ENCODE assay signal across 10 mouse cellular contexts in genomic region chr9:106472321-106472720, GRCm38 (mm10). TPM values are rescaled to one million over a fixed set of nuclear protein-coding genes. Genes with fewer than 3 reads are reported as not detected.
DNase-seq lines count a peak whose midpoint lies in the region; ATAC-seq and TF ChIP-seq lines count a peak whose summit lies in the region.
"Had no signal": no experiment of that assay in that cellular context is flagged by ENCODE, and none has a peak within 500 bp of the region (broad histone marks: within the 10 kb centered on the region; RNA-seq: fewer than 3 reads in every experiment).

No protein-coding gene starts in this region.

- no peak overlapping the region for H3K9ac ChIP-seq in heart, embryonic 13.5 days
- no peak overlapping the region for H3K9ac ChIP-seq in lung, embryonic 16.5 days (ENCODE audit: low read length)
- no peak overlapping the region for H3K9ac ChIP-seq in kidney, postnatal 0 days (ENCODE audit: low read depth, low read length)
- H3K9ac ChIP-seq: liver, embryonic 14.5 days had no signal

- peaks cover 42% of the 10 kb centered on the region for H3K4me1 ChIP-seq in heart, embryonic 13.5 days
- peaks cover 33% of the 10 kb centered on the region for H3K4me1 ChIP-seq in lung, embryonic 16.5 days (replicated peaks; ENCODE audit: control insufficient read depth, insufficient read depth, low read length)
- H3K4me1 ChIP-seq in cortical plate, adult 2 months (ENCODE audit: control insufficient read depth, insufficient read depth, low read length): peaks cover 8% of the 10 kb centered on the region; the same call in 1 of the 2 replicates
- H3K4me1 ChIP-seq in kidney, postnatal 0 days (replicated peaks; ENCODE audit: insufficient read depth, low read length): peaks cover 12% of the 10 kb centered on the region

- DNase-seq in heart, postnatal 25 days (ENCODE audit: low spot score): no peak
- DNase-seq in lung, postnatal 36 days: no peak
- DNase-seq in kidney, postnatal 0 days (ENCODE audit: low spot score): no peak
- DNase-seq in adrenal gland, adult 8-10 months: no peak

- TF ChIP-seq CTCF in cortical plate, adult 2 months (IDR thresholded peaks at IDR 0.05; ENCODE audit: extremely low read depth, insufficient read depth, low read length): no peak
- no peak for TF ChIP-seq CTCF in kidney, postnatal 0 days (IDR thresholded peaks at IDR 0.05; ENCODE audit: low read depth)

- no peaks in the 10 kb centered on the region for H3K9me3 ChIP-seq in heart, embryonic 13.5 days
- H3K9me3 ChIP-seq in lung, embryonic 16.5 days (ENCODE audit: control insufficient read depth, low read length): no peaks in the 10 kb centered on the region
- no peaks in the 10 kb centered on the region for H3K9me3 ChIP-seq in kidney, postnatal 0 days (replicated peaks; ENCODE audit: low read length)

- WGBS in heart, embryonic 13.5 days: 45% methylated on average over 4 of the region's 4 CpGs
- 55% methylated on average over 4 of the region's 4 CpGs for WGBS in lung, embryonic 16.5 days
- 70% methylated on average over 4 of the region's 4 CpGs for WGBS in kidney, postnatal 0 days

- H3K27ac ChIP-seq in heart, embryonic 13.5 days (replicated peaks): 0 out of 2 replicates have a peak overlapping the region, but pooled peaks have one; percentile 5
- peak overlapping the region; percentile 2; the same call in 1 of the 2 replicates for H3K27ac ChIP-seq in lung, embryonic 16.5 days (ENCODE audit: low read length)
- H3K27ac ChIP-seq in cortical plate, adult 2 months (ENCODE audit: insufficient read depth, low read length): peak overlapping the region; percentile 63
- peak overlapping the region; percentile 0; the same call in 1 of the 2 replicates for H3K27ac ChIP-seq in kidney, postnatal 0 days
- H3K27ac ChIP-seq: liver, embryonic 14.5 days had no signal

- no peak for TF ChIP-seq POLR2A in cortical plate, adult 2 months (IDR thresholded peaks at IDR 0.05; ENCODE audit: extremely low read depth, insufficient read depth, low read length)

- intact Hi-C loops in heart, postnatal 25 days (cut with DNase I): loop anchor here (2.0 kb wide), 1 partner anchor 14 kb away; no protein-coding TSS in a partner anchor

- H3K4me2 ChIP-seq in heart, embryonic 13.5 days: no peak overlapping the region
- H3K4me2 ChIP-seq in lung, embryonic 16.5 days (ENCODE audit: low read depth, low read length): no peak overlapping the region
- H3K4me2 ChIP-seq in kidney, postnatal 0 days (ENCODE audit: low read length): no peak overlapping the region

- peaks cover 5% of the 10 kb centered on the region; the same call in 1 of the 2 replicates for H3K27me3 ChIP-seq in heart, embryonic 13.5 days (replicated peaks)
- H3K27me3 ChIP-seq in lung, embryonic 16.5 days (ENCODE audit: control insufficient read depth, insufficient read depth, low read depth, low read length): no peaks in the 10 kb centered on the region
- no peaks in the 10 kb centered on the region for H3K27me3 ChIP-seq in kidney, postnatal 0 days (ENCODE audit: insufficient read depth, low read length)

- no peak overlapping the region for H3K4me3 ChIP-seq in heart, embryonic 13.5 days
- H3K4me3 ChIP-seq in lung, embryonic 16.5 days (ENCODE audit: low read length): no peak overlapping the region
- H3K4me3 ChIP-seq in cortical plate, adult 2 months (ENCODE audit: insufficient read depth, low read length): no peak overlapping the region
- no peak overlapping the region for H3K4me3 ChIP-seq in kidney, postnatal 0 days (replicated peaks; ENCODE audit: low read depth, low read length)
- H3K4me3 ChIP-seq: erythroblast, embryonic 14.5 days had no signal

- no peaks in the 10 kb centered on the region for H3K36me3 ChIP-seq in heart, embryonic 13.5 days
- H3K36me3 ChIP-seq in lung, embryonic 16.5 days (ENCODE audit: control insufficient read depth, insufficient read depth, low read length): no peaks in the 10 kb centered on the region
- no peaks in the 10 kb centered on the region for H3K36me3 ChIP-seq in kidney, postnatal 0 days (ENCODE audit: insufficient read depth, low read length)

- ATAC-seq in heart, embryonic 13.5 days (ENCODE audit: extremely low read depth, insufficient number of reproducible peaks, low FRiP score, low TSS enrichment): no peak
- ATAC-seq in lung, embryonic 16.5 days (ENCODE audit: low read depth): no peak
- ATAC-seq in kidney, postnatal 0 days (replicated peaks; ENCODE audit: low FRiP score, low read depth): no peak
- no peak for ATAC-seq in megakaryocyte-erythroid progenitor cell, adult 5-6 weeks (replicated peaks; ENCODE audit: low FRiP score, low TSS enrichment, poor library complexity, severe bottlenecking)

RNA-seq across cellular contexts. Expression of gene Rrp9, which starts 3.4 kb away (rescaled TPM):
- polyA plus RNA-seq in heart, embryonic 13.5 days (2015; fragmentation: Nextera tagmentation; extraction: Ambion mirVana): 29.2 and 29.7 TPM in 2 replicates
- total RNA-seq in heart, postnatal 25 days (2021): 10 to 100 TPM; 19.7 to 23.5 TPM
- polyA plus RNA-seq in lung, embryonic 16.5 days (2015; fragmentation: Nextera tagmentation; extraction: Ambion mirVana): 39.4 and 39.8 TPM in 2 replicates
- polyA plus RNA-seq in cortical plate, adult 2 months (2012; rRNA removed): 46.3 and 47.6 TPM in 2 replicates
- polyA plus RNA-seq in kidney, postnatal 0 days (2015; fragmentation: Nextera tagmentation; extraction: Ambion mirVana): 35.6 and 40.0 TPM in 2 replicates
- total RNA-seq in megakaryocyte-erythroid progenitor cell, adult 5-6 weeks (2014; fragmentation: Nextera tagmentation): 57.3 and 80.8 TPM in 2 replicates
- 80.0 and 82.4 TPM in 2 replicates for total RNA-seq in megakaryocyte-erythroid progenitor cell, adult 5-6 weeks (2017)
- total RNA-seq in adrenal gland, adult 8-10 months (2022): 10 to 100 TPM; 34.2 to 53.4 (median 35.9) TPM

RNA-seq across cellular contexts. Expression of gene Parp3, which starts 4.4 kb away (rescaled TPM):
- polyA plus RNA-seq in heart, embryonic 13.5 days (2015; fragmentation: Nextera tagmentation; extraction: Ambion mirVana): 1.2 and 1.6 TPM in 2 replicates
- 10 to 100 TPM; 30.1 to 33.5 TPM for total RNA-seq in heart, postnatal 25 days (2021)
- 4.7 and 6.0 TPM in 2 replicates for polyA plus RNA-seq in lung, embryonic 16.5 days (2015; fragmentation: Nextera tagmentation; extraction: Ambion mirVana)
- 3.7 and 4.6 TPM in 2 replicates for polyA plus RNA-seq in cortical plate, adult 2 months (2012; rRNA removed)
- 5.8 and 6.4 TPM in 2 replicates for polyA plus RNA-seq in kidney, postnatal 0 days (2015; fragmentation: Nextera tagmentation; extraction: Ambion mirVana)
- 2.2 and 2.5 TPM in 2 replicates for total RNA-seq in megakaryocyte-erythroid progenitor cell, adult 5-6 weeks (2014; fragmentation: Nextera tagmentation)
- total RNA-seq in megakaryocyte-erythroid progenitor cell, adult 5-6 weeks (2017): 2.0 and 4.2 TPM in 2 replicates
- 10 to 100 TPM; 40.6 to 86.0 (median 52.7) TPM for total RNA-seq in adrenal gland, adult 8-10 months (2022)

RNA-seq across cellular contexts. Expression of gene Gpr62, which starts 6.6 kb away (rescaled TPM):
- 0.19 and 0.31 TPM in 2 replicates for polyA plus RNA-seq in heart, embryonic 13.5 days (2015; fragmentation: Nextera tagmentation; extraction: Ambion mirVana)
- total RNA-seq in heart, postnatal 25 days (2021): not detected
- 0.18 TPM in 2 replicates for polyA plus RNA-seq in lung, embryonic 16.5 days (2015; fragmentation: Nextera tagmentation; extraction: Ambion mirVana)
- polyA plus RNA-seq in cortical plate, adult 2 months (2012; rRNA removed): 18.7 and 19.0 TPM in 2 replicates
- polyA plus RNA-seq in kidney, postnatal 0 days (2015; fragmentation: Nextera tagmentation; extraction: Ambion mirVana): 0.52 and 0.91 TPM in 2 replicates
- not detected in 2 replicates for total RNA-seq in megakaryocyte-erythroid progenitor cell, adult 5-6 weeks (2014; fragmentation: Nextera tagmentation)
- not detected in 2 replicates for total RNA-seq in megakaryocyte-erythroid progenitor cell, adult 5-6 weeks (2017)
- total RNA-seq in adrenal gland, adult 8-10 months (2022): under 1 TPM; 0.28 to 0.62 (median 0.46) TPM
- polyA plus RNA-seq: erythroblast, embryonic 14.5 days; liver, embryonic 14.5 days had no signal

RNA-seq across cellular contexts. Expression of gene Pcbp4, which starts 19.2 kb away (rescaled TPM):
- polyA plus RNA-seq in heart, embryonic 13.5 days (2015; fragmentation: Nextera tagmentation; extraction: Ambion mirVana): 82.0 and 85.0 TPM in 2 replicates
- 10 to 100 TPM; 70.7 to 81.8 TPM for total RNA-seq in heart, postnatal 25 days (2021)
- polyA plus RNA-seq in lung, embryonic 16.5 days (2015; fragmentation: Nextera tagmentation; extraction: Ambion mirVana): 58.6 and 60.7 TPM in 2 replicates
- 304 and 306 TPM in 2 replicates for polyA plus RNA-seq in cortical plate, adult 2 months (2012; rRNA removed)
- polyA plus RNA-seq in kidney, postnatal 0 days (2015; fragmentation: Nextera tagmentation; extraction: Ambion mirVana): 78.6 and 79.7 TPM in 2 replicates
- 0.40 and 6.6 TPM in 2 replicates for total RNA-seq in megakaryocyte-erythroid progenitor cell, adult 5-6 weeks (2014; fragmentation: Nextera tagmentation)
- 0.30 and 0.89 TPM in 2 replicates for total RNA-seq in megakaryocyte-erythroid progenitor cell, adult 5-6 weeks (2017)
- 10 to 100 TPM; 20.4 to 47.9 (median 34.8) TPM for total RNA-seq in adrenal gland, adult 8-10 months (2022)

RNA-seq across cellular contexts. Expression of gene Abhd14a, which starts 24.8 kb away (rescaled TPM):
- polyA plus RNA-seq in heart, embryonic 13.5 days (2015; fragmentation: Nextera tagmentation; extraction: Ambion mirVana): 44.8 and 53.3 TPM in 2 replicates
- total RNA-seq in heart, postnatal 25 days (2021): 10 to 100 TPM; 20.2 to 21.3 TPM
- polyA plus RNA-seq in lung, embryonic 16.5 days (2015; fragmentation: Nextera tagmentation; extraction: Ambion mirVana): 52.8 and 56.0 TPM in 2 replicates
- 88.0 and 94.9 TPM in 2 replicates for polyA plus RNA-seq in cortical plate, adult 2 months (2012; rRNA removed)
- polyA plus RNA-seq in kidney, postnatal 0 days (2015; fragmentation: Nextera tagmentation; extraction: Ambion mirVana): 57.0 and 60.8 TPM in 2 replicates
- 40.5 and 56.0 TPM in 2 replicates for total RNA-seq in megakaryocyte-erythroid progenitor cell, adult 5-6 weeks (2014; fragmentation: Nextera tagmentation)
- total RNA-seq in megakaryocyte-erythroid progenitor cell, adult 5-6 weeks (2017): 18.6 and 31.0 TPM in 2 replicates
- total RNA-seq in adrenal gland, adult 8-10 months (2022): 10 to 100 TPM; 24.8 to 32.3 (median 26.4) TPM

Comparison
In these comparisons a context has a peak if more than half of its experiments do, and no peak if none do; other contexts are left out.
1. H3K27ac ChIP-seq: peak in every context shown above with its lines; median percentile 63 in cortical plate, adult 2 months; 5 in heart, embryonic 13.5 days; 2 in lung, embryonic 16.5 days; 0 in kidney, postnatal 0 days.
2. RNA of gene Gpr62, which starts 6.6 kb away (polyA plus RNA-seq): 18.7 to 19.0 TPM in cortical plate, adult 2 months; 0.52 to 0.91 TPM in kidney, postnatal 0 days, 0.19 to 0.31 TPM in heart, embryonic 13.5 days and 0.18 TPM in lung, embryonic 16.5 days; every median in the first group is over 10 times any median in the second.